Mouse (Mus musculus) kidney, adult 2 months (tissue): ENCODE measurements around the gene Adprhl2.

ENCODE experiments used
- CTCF ChIP-seq: fragments of 200-500 bp; conservative IDR thresholded peaks from 2 replicates; pipeline ENCODE4 v1.5.1; 2011; ENCODE audit warnings: low read depth, mild to moderate bottlenecking, control low read depth, low read length, moderate library complexity, mixed read lengths; ENCODE audit not compliant: insufficient read depth, insufficient read length
- POLR2A ChIP-seq: fragments of 200-500 bp; IDR thresholded peaks from one replicate; pipeline ENCODE4 v1.6.1; 2011; ENCODE audit warnings: low read depth, low read length, control low read depth

DNA sequence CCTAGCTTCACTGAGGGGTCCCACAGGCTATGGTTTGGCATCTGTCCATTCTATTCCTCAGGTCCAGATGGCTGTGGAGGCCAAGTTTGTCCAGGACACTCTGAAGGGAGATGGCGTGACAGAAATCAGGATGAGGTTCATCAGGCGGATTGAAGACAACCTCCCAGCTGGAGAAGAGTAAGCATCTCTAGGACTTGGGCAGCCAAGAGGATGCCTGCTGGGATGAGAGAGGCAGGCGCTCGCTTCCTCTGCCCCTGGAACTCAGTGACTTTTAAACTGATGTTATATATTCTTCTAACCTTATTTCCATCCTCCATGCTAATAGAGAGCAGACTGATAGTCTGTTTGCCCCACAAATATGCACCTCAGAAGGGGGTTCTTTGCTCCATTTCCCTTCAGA, 46.4 kb downstream of the Adprhl2 start:
- TF ChIP-seq CTCF = no peak
- no peak for TF ChIP-seq POLR2A
